Mouse (Mus musculus): ENCODE data around the gene Hist1h2bp.
"Not testable (repeated sequence)": the region's sequence is repeated elsewhere in the genome, so short reads cannot be mapped to it uniquely, and the experiment has no call there.

Hist1h2bp gene

GRCm38 (mm10) chr13:21782361-21783254 lies 4.7 kb upstream of the Hist1h2bp start:
- not testable (repeated sequence) for ATAC-seq (ENCODE audit: insufficient number of reproducible peaks, low FRiP score, low TSS enrichment)

DNA sequence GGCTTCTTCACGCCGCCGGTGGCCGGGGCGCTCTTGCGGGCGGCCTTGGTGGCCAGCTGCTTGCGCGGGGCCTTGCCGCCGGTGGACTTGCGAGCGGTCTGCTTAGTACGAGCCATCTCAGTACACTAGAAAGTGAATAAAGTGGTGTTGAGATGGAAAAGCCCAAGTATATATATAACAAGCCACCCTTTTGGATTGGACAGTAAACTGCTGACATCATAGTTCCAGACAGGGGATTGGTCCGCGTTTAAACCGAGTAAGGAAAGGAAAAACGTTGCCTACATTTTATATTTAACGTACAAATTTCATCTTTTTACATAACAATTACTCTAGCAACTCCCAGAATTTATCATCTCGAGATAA lies 4.0 kb upstream of the Hist1h2bp start, which contains the start of gene Hist1h3i:
Gene Hist1h3i, minus strand, starts transcription at position 116 of the 363 bp plus-strand sequence.
- ATAC-seq (ENCODE audit: insufficient number of reproducible peaks, low FRiP score, low TSS enrichment), result peak; percentile 80

DNA sequence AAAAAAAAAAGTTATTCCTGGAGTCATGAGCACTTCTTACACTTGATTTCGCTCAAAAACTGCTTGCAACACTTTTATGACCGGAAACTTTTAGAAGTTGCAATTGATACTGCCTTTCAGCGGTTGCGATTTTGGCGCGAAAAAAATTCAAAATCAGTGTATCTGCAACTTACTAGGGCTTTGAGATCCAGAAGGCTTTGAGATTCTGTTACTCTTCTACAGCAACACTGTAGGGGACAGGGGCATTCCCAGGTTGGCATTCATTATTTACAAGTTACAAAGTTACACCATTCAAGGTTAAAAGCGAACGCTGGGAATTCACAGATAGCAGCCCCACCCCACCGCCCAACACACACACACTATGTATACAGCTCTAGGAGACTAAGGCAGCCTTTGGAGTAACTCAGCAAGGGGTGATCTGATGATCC lies 3.5 kb upstream of the Hist1h2bp start:
- ATAC-seq (ENCODE audit: insufficient number of reproducible peaks, low FRiP score, low TSS enrichment), result no peak

GRCm38 (mm10) chr13:21784311-21784710 lies 3.0 kb upstream of the Hist1h2bp start:
- no peak for ATAC-seq (ENCODE audit: insufficient number of reproducible peaks, low FRiP score, low TSS enrichment)

GRCm38 (mm10) chr13:21786189-21786898 lies 917 bp upstream of the Hist1h2bp start:
- no peak for ATAC-seq (ENCODE audit: insufficient number of reproducible peaks, low FRiP score, low TSS enrichment)

GRCm38 (mm10) chr13:21787760-21788593 lies 716 bp downstream of the Hist1h2bp start:
- no peak for ATAC-seq (ENCODE audit: insufficient number of reproducible peaks, low FRiP score, low TSS enrichment)

GRCm38 (mm10) chr13:21789925-21790324 lies 2.7 kb downstream of the Hist1h2bp start:
- no peak for ATAC-seq (ENCODE audit: insufficient number of reproducible peaks, low FRiP score, low TSS enrichment)

- no peak for ATAC-seq (ENCODE audit: insufficient number of reproducible peaks, low FRiP score, low TSS enrichment)
Observed at GRCm38 (mm10) chr13:21790601-21791283, 3.5 kb downstream of the Hist1h2bp start.

DNA sequence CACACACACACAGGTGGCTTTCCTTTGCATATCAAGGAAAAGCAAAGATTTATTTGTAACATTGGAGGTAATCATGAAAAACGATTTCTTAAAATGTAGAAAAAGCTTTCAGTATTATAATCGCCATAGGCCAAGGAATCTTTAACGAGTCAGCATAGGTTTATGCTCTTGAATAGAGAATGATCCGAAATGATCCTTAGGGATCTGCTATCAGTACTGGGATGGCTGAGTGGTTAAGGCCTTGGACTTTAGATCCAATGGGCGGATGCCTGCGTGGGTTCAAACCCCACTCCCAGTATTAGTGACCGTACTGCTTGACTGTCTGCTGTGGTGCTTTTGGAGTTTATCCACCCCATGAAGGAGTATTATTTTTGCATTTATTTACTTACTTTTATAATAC lies 8.3 kb downstream of the Hist1h2bp start:
- ATAC-seq (ENCODE audit: insufficient number of reproducible peaks, low FRiP score, low TSS enrichment), result no peak

DNA sequence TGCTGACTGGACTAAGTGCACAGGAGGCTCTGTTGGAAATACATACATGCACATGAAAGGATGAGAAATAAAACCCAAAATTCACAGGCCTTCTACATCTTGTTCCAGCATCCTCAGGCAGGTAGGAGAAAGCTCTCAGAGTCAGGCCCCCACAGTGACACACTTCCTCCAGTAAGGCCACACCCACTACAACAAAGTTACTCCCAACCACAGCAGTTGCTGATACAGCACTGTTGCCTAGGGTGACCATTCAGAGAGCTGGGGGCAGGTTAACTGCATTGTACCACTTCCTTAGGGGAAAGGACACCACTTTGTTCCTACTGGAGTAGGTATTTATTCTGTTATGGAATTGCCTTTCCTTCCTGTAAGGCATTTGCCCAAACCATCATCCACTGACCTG lies 9.9 kb downstream of the Hist1h2bp start:
- not testable (repeated sequence) for ATAC-seq (ENCODE audit: insufficient number of reproducible peaks, low FRiP score, low TSS enrichment)

- ATAC-seq (ENCODE audit: insufficient number of reproducible peaks, low FRiP score, low TSS enrichment), result not testable (repeated sequence)
Observed at GRCm38 (mm10) chr13:21803058-21803457, 15.8 kb downstream of the Hist1h2bp start.

- peak; percentile 100 for ATAC-seq (ENCODE audit: insufficient number of reproducible peaks, low FRiP score, low TSS enrichment)
Observed at GRCm38 (mm10) chr13:21810073-21810472, 22.8 kb downstream of the Hist1h2bp start, which contains the start of the genes Hist1h2bq and Hist1h2ao. Gene Hist1h2bq (minus strand): TSS chr13:21810197. Gene Hist1h2ao (plus strand): TSS chr13:21810465.

DNA sequence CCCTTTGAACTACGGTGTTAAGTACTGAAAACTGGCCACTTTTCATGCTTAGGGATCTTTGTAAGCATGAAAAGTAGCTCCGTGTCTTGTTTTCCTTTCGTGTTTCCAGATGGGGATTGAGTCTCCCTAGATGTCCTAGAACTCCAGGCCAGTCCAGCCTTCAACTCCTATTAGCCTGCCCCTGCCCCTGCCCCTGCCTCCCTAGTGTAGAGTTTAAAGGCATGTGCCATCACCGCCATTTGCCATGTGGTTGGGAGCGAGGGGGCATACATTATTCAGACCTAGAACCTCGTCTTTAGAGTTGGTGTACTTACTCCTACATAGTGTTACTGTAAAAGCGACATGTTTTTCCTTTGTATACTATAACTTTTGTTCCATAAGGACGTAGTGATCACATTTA lies 23.8 kb downstream of the Hist1h2bp start:
- ATAC-seq (ENCODE audit: insufficient number of reproducible peaks, low FRiP score, low TSS enrichment), result 0 out of 2 replicates have a peak, but pooled peaks have one; percentile 22

- 0 out of 2 replicates have a peak, but pooled peaks have one; percentile 62 for ATAC-seq (ENCODE audit: insufficient number of reproducible peaks, low FRiP score, low TSS enrichment)
Observed at GRCm38 (mm10) chr13:21811539-21811938, 24.3 kb downstream of the Hist1h2bp start, which contains the start of gene Hist1h4m. Gene Hist1h4m (plus strand): TSS chr13:21811746.

- ATAC-seq (ENCODE audit: insufficient number of reproducible peaks, low FRiP score, low TSS enrichment), result not testable (repeated sequence)
Observed at GRCm38 (mm10) chr13:21812092-21812491, 24.8 kb downstream of the Hist1h2bp start.

GRCm38 (mm10) chr13:21820082-21820890 lies 33.0 kb downstream of the Hist1h2bp start:
- ATAC-seq (ENCODE audit: insufficient number of reproducible peaks, low FRiP score, low TSS enrichment), result not testable (repeated sequence)

DNA sequence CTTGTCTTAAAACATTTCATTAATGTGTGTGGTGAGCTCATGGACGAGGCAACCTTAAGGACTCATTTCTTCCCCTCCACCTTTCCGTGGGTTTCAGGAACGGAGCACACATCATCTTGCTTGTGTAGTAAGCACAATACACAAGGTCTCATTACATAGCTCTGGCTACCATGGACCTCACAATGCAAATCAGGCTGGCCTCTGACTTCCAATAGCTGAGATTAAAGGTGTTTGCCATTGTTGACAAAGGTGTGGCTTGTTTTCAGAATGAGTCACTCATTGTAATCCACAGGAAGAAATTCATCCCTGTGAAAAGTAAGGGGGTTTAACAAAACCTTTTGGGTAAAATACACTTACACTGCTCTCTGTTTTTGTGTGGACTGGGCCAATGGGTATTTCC lies 41.2 kb downstream of the Hist1h2bp start:
- no peak for ATAC-seq (ENCODE audit: insufficient number of reproducible peaks, low FRiP score, low TSS enrichment)

- no peak for ATAC-seq (ENCODE audit: insufficient number of reproducible peaks, low FRiP score, low TSS enrichment)
Observed at GRCm38 (mm10) chr13:21830344-21830743, 43.1 kb downstream of the Hist1h2bp start.

All from cerebellum, adult (tissue).